Mouse (Mus musculus) liver, adult 2 months (tissue): ENCODE data around the gene P3h1.

Source experiments
- CTCF ChIP-seq: fragments of 200-500 bp; IDR thresholded peaks from 2 replicates; pipeline ENCODE4 v1.5.1; 2011; ENCODE audit warnings: low read depth, low read length, control low read depth
- POLR2A ChIP-seq: fragments of 200-500 bp; IDR thresholded peaks from 2 replicates; pipeline ENCODE4 v1.6.1; 2011; ENCODE audit warnings: low read length, control low read depth; ENCODE audit not compliant: insufficient read depth; ENCODE audit errors: extremely low read depth

- no peak for TF ChIP-seq CTCF
- no peak for TF ChIP-seq POLR2A
Observed at GRCm38 (mm10) chr4:119257083-119257482, 24.4 kb downstream of the P3h1 start.
